Mouse (Mus musculus): ENCODE measurements around the gene Greb1.

GRCm38 (mm10) chr12:16820761-16821160 lies 20.1 kb upstream of the Greb1 start:
- TF ChIP-seq CTCF (IDR thresholded peaks at IDR 0.05; ENCODE audit: extremely low read depth, insufficient read depth, insufficient read length, insufficient replicate concordance) = no peak
- no peak for TF ChIP-seq POLR2A (IDR thresholded peaks at IDR 0.05; ENCODE audit: low read depth, low read length)

Data from spleen, adult 2 months (tissue).